Mouse (Mus musculus): ENCODE results near the gene Kiz. TPM values are rescaled to one million over a fixed set of nuclear protein-coding genes. Genes with fewer than 3 reads are reported as not detected.
A peak's percentile ranks its signal among the peaks of the same experiment; 100 is the strongest.

The Kiz gene
- polyA plus RNA-seq (2014; fragmentation: Nextera tagmentation; extraction: Ambion mirVana), result 27.9 and 35.7 TPM in 2 replicates

GRCm38 (mm10) chr2:146855599-146856039 is at the start of gene Kiz:
Kiz (plus strand) TSS chr2:146855864.
- no peaks in the 10 kb centered on the region for H3K27me3 ChIP-seq (ENCODE audit: control insufficient read depth, insufficient read depth, low read length)
- WGBS, result under 1% methylated on average over 32 of the region's 32 CpGs

GRCm38 (mm10) chr2:146809706-146810256 is 45.9 kb upstream of the Kiz start:
- no peak for ATAC-seq (ENCODE audit: low FRiP score, low TSS enrichment)
- Histone ChIP-seq H3K27ac (ENCODE audit: low read depth, low read length) (no peak overlapping the region), H3K27me3 (ENCODE audit: control insufficient read depth, insufficient read depth, low read length) (no peaks in the 10 kb centered on the region), H3K4me3 (ENCODE audit: low read length) (no peak overlapping the region), H3K9me3 (ENCODE audit: control insufficient read depth, low read length) (no peaks in the 10 kb centered on the region), H3K36me3 (ENCODE audit: control insufficient read depth, insufficient read depth, low read length) (no peaks in the 10 kb centered on the region), H3K4me1 (ENCODE audit: control insufficient read depth, insufficient read depth, low read length) (no peaks in the 10 kb centered on the region), H3K4me2 (replicated peaks; ENCODE audit: low read depth, low read length) (no peak overlapping the region), H3K9ac (ENCODE audit: low read depth, low read length) (no peak overlapping the region)
- 87% methylated on average over 7 of the region's 7 CpGs for WGBS

More at GRCm38 (mm10) chr2:146855599-146856039, at the start of gene Kiz:
- Histone ChIP-seq H3K36me3 (ENCODE audit: control insufficient read depth, insufficient read depth, low read length) (no peaks in the 10 kb centered on the region), H3K4me3 (ENCODE audit: low read length) (peak within 1 kb of the TSS; percentile 87), H3K9ac (ENCODE audit: low read depth, low read length) (peak within 1 kb of the TSS; percentile 80), H3K4me2 (replicated peaks; ENCODE audit: low read depth, low read length) (peak within 1 kb of the TSS; percentile 63), H3K9me3 (ENCODE audit: control insufficient read depth, low read length) (no peaks in the 10 kb centered on the region), H3K4me1 (ENCODE audit: control insufficient read depth, insufficient read depth, low read length) (no peaks in the 10 kb centered on the region), H3K27ac (ENCODE audit: low read depth, low read length) (peak within 1 kb of the TSS; percentile 55; the same call in 1 of the 2 replicates)
- ATAC-seq (ENCODE audit: low FRiP score, low TSS enrichment), result peak; percentile 100

GRCm38 (mm10) chr2:146810695-146811094 is 45.0 kb upstream of the Kiz start:
- Histone ChIP-seq H3K4me1 (ENCODE audit: control insufficient read depth, insufficient read depth, low read length) (no peaks in the 10 kb centered on the region), H3K9ac (ENCODE audit: low read depth, low read length) (no peak overlapping the region), H3K27ac (ENCODE audit: low read depth, low read length) (no peak overlapping the region), H3K36me3 (ENCODE audit: control insufficient read depth, insufficient read depth, low read length) (no peaks in the 10 kb centered on the region), H3K4me3 (ENCODE audit: low read length) (no peak overlapping the region), H3K9me3 (ENCODE audit: control insufficient read depth, low read length) (no peaks in the 10 kb centered on the region), H3K27me3 (ENCODE audit: control insufficient read depth, insufficient read depth, low read length) (no peaks in the 10 kb centered on the region), H3K4me2 (replicated peaks; ENCODE audit: low read depth, low read length) (no peak overlapping the region)
- no peak for ATAC-seq (ENCODE audit: low FRiP score, low TSS enrichment)
- 70% methylated on average over 13 of the region's 13 CpGs for WGBS

GRCm38 (mm10) chr2:146814978-146815377 is 40.7 kb upstream of the Kiz start:
- no peak overlapping the region for H3K9ac ChIP-seq (ENCODE audit: low read depth, low read length)
- WGBS, result 86% methylated on average over 7 of the region's 7 CpGs
- no peaks in the 10 kb centered on the region for H3K4me1 ChIP-seq (ENCODE audit: control insufficient read depth, insufficient read depth, low read length)
- H3K27me3 ChIP-seq (ENCODE audit: control insufficient read depth, insufficient read depth, low read length), result no peaks in the 10 kb centered on the region
- no peak overlapping the region for H3K27ac ChIP-seq (ENCODE audit: low read depth, low read length)
- no peak overlapping the region for H3K4me2 ChIP-seq (replicated peaks; ENCODE audit: low read depth, low read length)
- H3K36me3 ChIP-seq (ENCODE audit: control insufficient read depth, insufficient read depth, low read length), result no peaks in the 10 kb centered on the region
- no peaks in the 10 kb centered on the region for H3K9me3 ChIP-seq (ENCODE audit: control insufficient read depth, low read length)
- H3K4me3 ChIP-seq (ENCODE audit: low read length), result no peak overlapping the region
- ATAC-seq (ENCODE audit: low FRiP score, low TSS enrichment), result no peak

- 76% methylated on average over 4 of the region's 4 CpGs for WGBS
- no peaks in the 10 kb centered on the region for H3K36me3 ChIP-seq (ENCODE audit: control insufficient read depth, insufficient read depth, low read length)
- H3K27me3 ChIP-seq (ENCODE audit: control insufficient read depth, insufficient read depth, low read length), result no peaks in the 10 kb centered on the region
- no peak overlapping the region for H3K27ac ChIP-seq (ENCODE audit: low read depth, low read length)
- no peaks in the 10 kb centered on the region for H3K9me3 ChIP-seq (ENCODE audit: control insufficient read depth, low read length)
- ATAC-seq (ENCODE audit: low FRiP score, low TSS enrichment), result no peak
- no peaks in the 10 kb centered on the region for H3K4me1 ChIP-seq (ENCODE audit: control insufficient read depth, insufficient read depth, low read length)
- no peak overlapping the region for H3K9ac ChIP-seq (ENCODE audit: low read depth, low read length)
- no peak overlapping the region for H3K4me2 ChIP-seq (replicated peaks; ENCODE audit: low read depth, low read length)
- no peak overlapping the region for H3K4me3 ChIP-seq (ENCODE audit: low read length)
Observed at GRCm38 (mm10) chr2:146819065-146819464, 36.6 kb upstream of the Kiz start.

GRCm38 (mm10) chr2:146823483-146823951 is 32.1 kb upstream of the Kiz start:
- no peak overlapping the region for H3K27ac ChIP-seq (ENCODE audit: low read depth, low read length)
- 55% methylated on average over 11 of the region's 11 CpGs for WGBS
- no peaks in the 10 kb centered on the region for H3K9me3 ChIP-seq (ENCODE audit: control insufficient read depth, low read length)
- H3K4me1 ChIP-seq (ENCODE audit: control insufficient read depth, insufficient read depth, low read length), result no peaks in the 10 kb centered on the region
- H3K4me2 ChIP-seq (replicated peaks; ENCODE audit: low read depth, low read length), result no peak overlapping the region
- peaks cover 11% of the 10 kb centered on the region for H3K27me3 ChIP-seq (ENCODE audit: control insufficient read depth, insufficient read depth, low read length)
- H3K9ac ChIP-seq (ENCODE audit: low read depth, low read length), result no peak overlapping the region
- no peaks in the 10 kb centered on the region for H3K36me3 ChIP-seq (ENCODE audit: control insufficient read depth, insufficient read depth, low read length)
- no peak overlapping the region for H3K4me3 ChIP-seq (ENCODE audit: low read length)
- ATAC-seq (ENCODE audit: low FRiP score, low TSS enrichment), result no peak

- Histone ChIP-seq H3K4me1 (ENCODE audit: control insufficient read depth, insufficient read depth, low read length) (no peaks in the 10 kb centered on the region), H3K4me2 (replicated peaks; ENCODE audit: low read depth, low read length) (no peak overlapping the region), H3K27ac (ENCODE audit: low read depth, low read length) (no peak overlapping the region), H3K36me3 (ENCODE audit: control insufficient read depth, insufficient read depth, low read length) (no peaks in the 10 kb centered on the region), H3K9ac (ENCODE audit: low read depth, low read length) (no peak overlapping the region), H3K4me3 (ENCODE audit: low read length) (no peak overlapping the region), H3K27me3 (ENCODE audit: control insufficient read depth, insufficient read depth, low read length) (peaks cover 16% of the 10 kb centered on the region), H3K9me3 (ENCODE audit: control insufficient read depth, low read length) (no peaks in the 10 kb centered on the region)
- WGBS, result 43% methylated on average over 8 of the region's 8 CpGs
- ATAC-seq (ENCODE audit: low FRiP score, low TSS enrichment), result no peak
Observed at GRCm38 (mm10) chr2:146824043-146824442, 31.6 kb upstream of the Kiz start.

- Histone ChIP-seq H3K9me3 (ENCODE audit: control insufficient read depth, low read length) (no peaks in the 10 kb centered on the region; the same call in 1 of the 2 replicates), H3K4me2 (replicated peaks; ENCODE audit: low read depth, low read length) (no peak overlapping the region), H3K36me3 (ENCODE audit: control insufficient read depth, insufficient read depth, low read length) (no peaks in the 10 kb centered on the region), H3K27me3 (ENCODE audit: control insufficient read depth, insufficient read depth, low read length) (peaks cover 51% of the 10 kb centered on the region), H3K9ac (ENCODE audit: low read depth, low read length) (no peak overlapping the region), H3K27ac (ENCODE audit: low read depth, low read length) (no peak overlapping the region), H3K4me1 (ENCODE audit: control insufficient read depth, insufficient read depth, low read length) (no peaks in the 10 kb centered on the region), H3K4me3 (ENCODE audit: low read length) (no peak overlapping the region)
- ATAC-seq (ENCODE audit: low FRiP score, low TSS enrichment), result no peak
- WGBS, result 87% methylated on average over 4 of the region's 4 CpGs
Observed at GRCm38 (mm10) chr2:146828006-146828405, 27.7 kb upstream of the Kiz start.

- Histone ChIP-seq H3K9me3 (ENCODE audit: control insufficient read depth, low read length) (no peaks in the 10 kb centered on the region; the same call in 1 of the 2 replicates), H3K27ac (ENCODE audit: low read depth, low read length) (no peak overlapping the region), H3K36me3 (ENCODE audit: control insufficient read depth, insufficient read depth, low read length) (no peaks in the 10 kb centered on the region), H3K4me1 (ENCODE audit: control insufficient read depth, insufficient read depth, low read length) (peaks cover 10% of the 10 kb centered on the region; the same call in 1 of the 2 replicates), H3K27me3 (ENCODE audit: control insufficient read depth, insufficient read depth, low read length) (peaks cover 94% of the 10 kb centered on the region), H3K4me3 (ENCODE audit: low read length) (no peak overlapping the region), H3K9ac (ENCODE audit: low read depth, low read length) (no peak overlapping the region), H3K4me2 (replicated peaks; ENCODE audit: low read depth, low read length) (no peak overlapping the region)
- 3% methylated on average over 31 of the region's 31 CpGs for WGBS
- ATAC-seq (ENCODE audit: low FRiP score, low TSS enrichment), result no peak
Observed at GRCm38 (mm10) chr2:146833222-146834063, 22.2 kb upstream of the Kiz start.

All from kidney, embryonic 14.5 days (tissue).